Mouse (Mus musculus): Measurements from ENCODE around the gene Mfsd6.
"Not testable (repeated sequence)": the region's sequence is repeated elsewhere in the genome, so short reads cannot be mapped to it uniquely, and the experiment has no call there.

Gene Mfsd6

DNA sequence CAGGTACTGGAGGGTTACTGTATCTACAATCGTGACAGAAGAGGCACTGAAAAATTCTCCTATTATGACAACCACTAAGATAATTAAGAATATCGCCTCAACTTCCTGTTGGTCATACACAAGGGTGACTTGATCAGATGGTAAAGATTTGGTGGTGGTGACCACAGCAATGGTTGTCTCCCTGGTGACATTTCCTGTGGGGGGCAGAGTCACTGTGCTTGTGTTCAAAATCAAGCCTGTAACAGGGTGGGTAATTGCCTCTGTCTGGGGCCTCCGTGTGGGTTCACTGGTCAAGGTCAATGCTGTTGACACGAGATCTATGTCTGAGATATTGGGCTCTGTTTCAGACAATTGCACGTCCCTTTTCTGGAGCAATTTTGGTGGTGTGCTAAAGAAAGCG lies 18.5 kb downstream of the Mfsd6 start:
- no peak for DNase-seq (ENCODE audit: low read depth)

- no peak for DNase-seq (ENCODE audit: low read depth)
These were observed 20.2 kb downstream of the Mfsd6 start for GRCm38 (mm10) chr1:52707030-52707429.

- DNase-seq (ENCODE audit: low read depth) = peak; percentile 13
These were observed 24.3 kb downstream of the Mfsd6 start for GRCm38 (mm10) chr1:52702738-52703491.

- DNase-seq (ENCODE audit: low read depth) = no peak
These were observed 25.3 kb downstream of the Mfsd6 start for GRCm38 (mm10) chr1:52701941-52702340.

GRCm38 (mm10) chr1:52694456-52694855 lies 32.8 kb downstream of the Mfsd6 start:
- DNase-seq (ENCODE audit: low read depth) = not testable (repeated sequence)

DNA sequence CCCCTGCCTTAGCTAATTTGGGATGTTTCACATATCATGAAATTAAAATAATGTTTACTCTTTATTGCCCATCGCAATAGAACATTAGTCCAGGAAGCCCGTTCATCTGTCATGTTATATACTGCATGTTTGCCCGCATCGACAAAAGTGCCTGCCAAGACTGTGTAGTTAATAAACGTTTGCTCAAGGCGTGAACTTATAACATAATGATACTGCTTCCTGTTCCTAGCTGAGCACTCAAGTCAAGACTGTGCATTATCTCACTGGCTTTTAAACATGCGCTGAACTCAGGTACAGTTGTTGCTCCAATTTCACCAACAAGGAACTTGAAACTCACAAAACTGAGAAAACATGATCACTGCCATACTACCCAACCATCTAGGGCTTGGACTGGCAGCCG lies 39.6 kb downstream of the Mfsd6 start:
- DNase-seq (ENCODE audit: low read depth) = no peak

DNA sequence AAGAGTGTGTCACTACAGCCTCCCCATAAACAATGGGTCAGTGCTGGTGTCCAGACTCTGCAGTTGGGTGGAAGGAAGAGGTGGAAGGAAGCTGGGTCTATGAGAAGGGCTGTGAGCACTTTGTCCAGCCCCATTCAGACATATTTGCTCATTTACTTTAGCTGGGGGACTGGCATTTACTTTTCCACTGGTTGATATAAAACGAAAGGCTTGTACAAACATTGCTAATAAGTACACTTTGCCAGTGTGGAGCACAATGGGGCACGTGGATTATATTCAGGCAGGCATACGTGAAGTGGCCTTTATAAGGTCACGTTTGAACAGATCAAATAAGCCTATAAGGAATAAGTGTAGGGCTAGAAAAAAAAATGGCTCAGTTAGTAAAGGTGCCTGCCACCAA lies 43.7 kb downstream of the Mfsd6 start:
- no peak for DNase-seq (ENCODE audit: low read depth)

GRCm38 (mm10) chr1:52676621-52677020 lies 50.6 kb downstream of the Mfsd6 start:
- peak; percentile 56 for DNase-seq (ENCODE audit: low read depth)

DNA sequence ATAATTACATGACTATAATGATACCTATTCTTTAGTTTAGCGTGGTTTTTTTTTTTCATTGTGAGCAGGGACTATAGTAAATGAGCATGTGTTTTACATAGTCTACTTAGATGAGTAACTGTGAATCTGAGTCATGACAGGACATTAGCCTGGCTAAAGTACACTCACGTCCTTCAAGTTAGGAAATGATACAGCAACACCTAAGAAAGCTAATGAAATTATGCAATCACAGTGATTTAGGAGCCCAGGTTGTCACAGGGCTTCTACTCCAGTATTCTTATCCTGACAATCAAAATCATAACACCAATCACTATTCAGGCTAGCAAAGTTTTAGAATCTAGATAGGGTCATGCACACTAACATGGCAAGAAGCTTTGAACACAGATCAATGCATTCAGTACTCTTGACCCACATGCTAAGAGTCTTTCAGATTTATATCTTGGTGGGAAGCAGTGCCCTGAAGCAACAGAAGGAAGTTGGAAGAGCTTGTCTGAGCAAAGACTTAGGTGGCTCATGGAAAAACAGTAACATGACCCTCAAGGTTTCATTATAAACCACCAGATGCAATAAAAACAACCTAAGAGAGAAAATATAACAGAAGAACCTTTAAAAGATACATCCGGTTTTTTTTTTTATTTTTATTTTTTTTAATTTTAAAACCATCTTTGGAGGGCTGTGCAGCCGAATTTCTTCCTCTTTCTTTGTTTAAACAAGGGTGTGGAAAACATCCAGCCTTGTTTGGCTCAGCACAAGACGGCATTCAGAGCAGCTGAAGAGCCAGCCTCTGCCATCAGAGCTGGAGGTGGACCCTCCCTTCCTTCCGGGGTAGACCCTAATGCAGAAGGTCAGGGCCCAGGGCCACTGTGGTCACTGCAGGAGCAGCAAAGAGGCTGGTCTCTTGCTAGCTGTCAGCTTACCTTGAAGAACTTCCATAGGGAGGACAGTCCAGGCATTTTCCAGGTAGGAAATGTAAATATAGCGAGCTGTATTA lies 51.4 kb downstream of the Mfsd6 start:
- DNase-seq (ENCODE audit: low read depth) = peak; percentile 11

- DNase-seq (ENCODE audit: low read depth) = no peak
These were observed 57.3 kb downstream of the Mfsd6 start for GRCm38 (mm10) chr1:52669931-52670330.

DNA sequence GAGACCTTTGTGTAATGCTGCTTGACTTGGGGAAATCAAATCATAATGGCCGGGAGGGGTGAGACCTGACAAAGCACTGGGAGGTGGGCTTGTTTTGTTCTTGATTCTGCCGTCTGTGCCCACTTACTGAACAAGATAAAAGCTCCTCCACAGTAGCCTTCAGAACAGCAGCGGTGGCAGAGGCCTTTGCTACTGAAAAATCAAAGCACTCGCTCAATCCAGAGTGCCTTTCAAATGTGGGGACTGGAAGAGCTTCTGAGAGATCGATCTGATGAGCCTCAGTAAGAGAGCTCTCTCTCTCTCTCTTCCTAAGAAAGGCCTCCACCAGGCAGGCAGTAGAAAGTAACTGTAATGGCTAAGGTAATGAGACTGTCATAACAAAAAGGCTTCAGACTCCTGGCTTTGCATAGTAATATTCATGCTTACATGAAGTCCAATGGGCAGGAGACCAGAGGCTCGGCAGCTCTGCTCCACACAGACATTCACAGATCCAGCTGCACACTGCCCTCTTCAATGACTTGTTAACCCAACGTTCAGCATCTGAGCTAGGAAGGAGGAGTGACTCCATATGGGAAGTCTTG lies 58.4 kb downstream of the Mfsd6 start:
- no peak for DNase-seq (ENCODE audit: low read depth)

DNA sequence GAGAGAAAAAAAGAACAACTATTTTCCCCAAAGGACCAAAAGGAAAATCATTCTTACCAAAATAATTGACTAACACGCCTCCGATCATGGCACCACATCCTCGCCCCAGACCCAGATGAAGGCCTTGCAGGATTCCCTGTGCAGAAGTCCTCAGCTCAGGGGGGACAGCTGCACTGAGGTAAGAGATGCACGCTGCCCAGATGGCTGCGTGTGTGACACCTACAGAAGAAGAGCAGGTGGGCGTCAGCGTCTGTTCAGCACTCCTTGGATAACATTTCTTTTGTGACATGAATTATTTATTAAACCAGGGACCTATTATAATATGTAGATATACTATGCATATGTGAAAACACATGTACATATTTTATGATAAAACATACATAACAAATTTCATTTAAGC lies 64.0 kb downstream of the Mfsd6 start:
- no peak for DNase-seq (ENCODE audit: low read depth)

GRCm38 (mm10) chr1:52660765-52661164 lies 66.5 kb downstream of the Mfsd6 start:
- DNase-seq (ENCODE audit: low read depth) = no peak

DNA sequence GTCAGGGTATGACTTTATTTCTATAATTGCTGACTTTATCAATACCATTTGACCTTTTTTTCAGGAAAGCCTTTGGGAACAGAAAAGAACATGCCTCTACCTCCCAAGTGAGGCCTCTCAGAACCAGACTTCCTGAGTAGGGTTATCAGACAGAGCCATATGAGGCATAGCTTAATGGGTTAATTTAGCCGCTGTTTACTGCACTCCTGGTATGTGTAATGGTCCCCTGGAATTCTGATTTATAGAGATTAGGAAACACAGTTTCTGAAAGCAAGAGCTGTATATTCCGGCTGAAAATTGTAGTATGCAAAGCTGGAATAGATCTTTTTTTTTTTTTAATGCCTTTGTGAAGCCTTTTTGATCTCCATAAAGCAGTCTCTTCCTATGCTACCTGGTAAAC lies 67.0 kb downstream of the Mfsd6 start:
- DNase-seq (ENCODE audit: low read depth) = no peak

- DNase-seq (ENCODE audit: low read depth) = no peak
These were observed 69.1 kb downstream of the Mfsd6 start for GRCm38 (mm10) chr1:52658160-52658559.

- no peak for DNase-seq (ENCODE audit: low read depth)
These were observed 72.1 kb downstream of the Mfsd6 start for GRCm38 (mm10) chr1:52655153-52655552.

GRCm38 (mm10) chr1:52653366-52653765 lies 73.9 kb downstream of the Mfsd6 start:
- DNase-seq (ENCODE audit: low read depth) = no peak

GRCm38 (mm10) chr1:52652601-52653253 lies 74.5 kb downstream of the Mfsd6 start:
- peak; percentile 43 for DNase-seq (ENCODE audit: low read depth)

DNA sequence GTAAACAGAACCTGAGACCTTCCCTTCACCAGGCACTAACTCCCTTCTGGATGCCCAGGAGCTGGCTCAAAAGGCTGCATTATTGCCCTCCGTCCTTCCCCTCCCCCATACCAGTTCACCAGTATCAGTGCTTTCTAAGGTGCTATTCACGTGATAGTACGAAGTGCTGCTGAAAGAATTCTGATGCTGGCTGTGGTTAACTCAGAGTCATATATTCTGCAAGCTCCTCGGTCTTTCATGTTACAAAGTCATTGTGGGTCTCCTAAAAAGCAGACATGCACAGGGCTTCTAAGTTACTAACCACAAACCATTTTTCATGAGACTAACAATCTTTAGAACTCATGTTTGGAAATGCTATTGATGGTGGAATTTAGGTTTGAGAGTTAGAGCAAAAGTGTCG lies 77.2 kb downstream of the Mfsd6 start:
- DNase-seq (ENCODE audit: low read depth) = no peak

GRCm38 (mm10) chr1:52648153-52649027 lies 78.9 kb downstream of the Mfsd6 start:
- DNase-seq (ENCODE audit: low read depth) = peak; percentile 86

- no peak for DNase-seq (ENCODE audit: low read depth)
These were observed 86.5 kb downstream of the Mfsd6 start for GRCm38 (mm10) chr1:52640736-52641135.
